Mouse (Mus musculus) CD4-positive, CD25-positive, alpha-beta regulatory T cell, adult 9 weeks (primary cell): Measurements from ENCODE around the gene Gm21969. TPM values are rescaled to one million over a fixed set of nuclear protein-coding genes. Genes with fewer than 3 reads are reported as not detected.

Experiments used
- polyA plus RNA-seq: library from polyadenylated mRNA; unstranded; fragments of 100-300 nt; shearing (Covaris generic); gene quantifications from one replicate; pipeline ENCODE4 v1.2.1, GENCODE M21; 2017

Gene Gm21969
- polyA plus RNA-seq, result not detected

DNA sequence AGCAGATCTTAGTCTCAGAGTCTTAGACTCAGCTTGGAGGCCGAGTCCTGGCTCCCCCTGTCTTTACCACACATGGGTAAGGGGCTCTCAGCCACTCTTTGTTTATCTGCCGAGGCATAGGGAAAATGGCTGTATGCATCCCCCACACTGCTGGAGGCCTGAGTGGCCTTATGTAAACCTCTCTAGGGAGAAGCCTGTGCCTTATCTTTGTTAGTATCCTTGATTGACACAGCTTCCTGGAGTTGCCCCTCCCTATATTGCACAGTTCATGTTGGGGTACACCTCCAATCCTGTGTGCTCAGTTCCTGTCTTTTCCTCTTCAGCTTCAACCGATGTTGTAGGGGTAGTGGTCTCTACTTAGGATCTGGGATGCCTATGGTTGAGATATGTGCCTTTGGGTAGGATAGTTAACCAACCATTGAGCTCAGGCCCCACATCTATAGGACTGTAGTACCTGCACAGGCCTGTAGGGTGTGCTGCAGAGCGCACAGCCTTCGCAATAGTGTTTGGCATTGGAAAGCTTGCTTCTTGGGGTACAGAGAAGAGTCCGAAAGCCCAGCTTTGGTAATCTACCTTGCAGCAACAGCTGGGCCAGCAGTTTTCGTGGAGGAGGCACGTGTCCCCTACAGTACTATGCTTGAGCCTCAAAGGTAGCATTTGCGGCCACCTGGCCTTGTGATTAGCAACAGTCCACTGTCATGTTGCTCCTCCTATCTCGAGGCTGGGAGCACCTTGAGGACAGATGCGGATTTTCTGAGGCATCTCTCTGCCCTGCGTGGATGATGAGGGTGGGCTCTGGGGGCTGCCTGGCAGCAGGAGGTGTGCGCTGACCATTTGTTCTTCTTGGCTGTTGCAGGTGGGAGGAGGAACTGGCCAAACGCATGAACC lies at the start of gene Gm21969:
Gene Gm21969, plus strand, starts transcription at position 830 of the 888 bp plus-strand sequence.

DNA sequence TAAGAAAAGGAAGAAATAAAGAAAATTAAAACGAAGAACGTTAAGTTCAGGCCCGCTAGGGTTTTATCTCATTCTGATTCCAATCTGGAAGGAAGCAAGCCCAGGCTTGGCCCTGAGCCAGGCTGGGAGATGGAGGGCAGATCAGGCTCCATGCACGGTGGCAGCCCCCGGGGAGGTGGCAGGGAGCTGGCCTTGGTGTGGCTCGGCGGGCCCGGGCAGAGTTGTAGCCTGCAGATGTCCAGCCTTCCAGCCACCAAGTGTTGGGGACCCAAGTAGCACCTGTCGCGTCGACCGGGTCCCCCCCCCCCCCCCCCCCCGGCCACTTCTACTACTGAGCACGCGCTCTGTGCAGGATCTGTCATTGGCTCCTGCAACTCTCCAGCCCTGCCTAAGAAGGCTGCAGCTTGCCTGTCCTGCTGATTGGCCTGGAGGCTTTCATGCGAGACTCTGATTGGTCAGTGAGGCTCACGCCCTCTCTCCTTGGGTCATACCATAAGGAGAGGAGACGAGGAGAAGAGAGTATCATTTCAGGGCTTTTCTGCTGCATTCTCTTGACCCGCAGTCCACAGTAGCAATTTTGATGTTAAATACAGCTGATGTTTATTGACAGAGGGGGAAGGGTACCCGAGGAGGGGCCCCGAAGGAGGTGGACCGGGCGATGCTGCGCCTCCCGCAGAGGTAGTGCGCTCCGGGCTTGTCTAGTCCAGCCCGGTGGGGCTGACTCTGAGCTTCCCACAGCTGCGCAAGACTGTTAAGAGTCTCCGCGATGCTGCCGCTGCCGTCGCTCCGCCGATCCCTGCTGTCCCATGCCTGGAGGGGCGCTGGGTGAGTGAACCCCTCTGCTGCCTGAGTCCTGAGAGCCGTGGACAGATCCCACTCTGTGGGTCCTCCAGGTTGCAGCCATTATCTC lies 19.6 kb downstream of the Gm21969 start, which contains the start of gene Aldh4a1:
Gene Aldh4a1, plus strand, starts transcription at position 494 of the 910 bp plus-strand sequence.

GRCm38 (mm10) chr4:139653238-139653637 lies 50.3 kb downstream of the Gm21969 start, which contains the start of gene Tas1r2:
Gene Tas1r2 (plus strand): TSS chr4:139653538.

Other genes with a start within 250 kb of the Gm21969 start
- 1.8 TPM for gene Iffo2, start 72.6 kb upstream of the Gm21969 start, polyA plus RNA-seq
- 23.3 TPM for gene Aldh4a1, start 19.7 kb downstream of the Gm21969 start, polyA plus RNA-seq
- gene Tas1r2, start 50.4 kb downstream of the Gm21969 start, polyA plus RNA-seq, result not detected
- gene Pax7, start 230.3 kb downstream of the Gm21969 start, polyA plus RNA-seq, result not detected